Mouse (Mus musculus): Measurements from ENCODE around the gene Coasy. TPM values are rescaled to one million over a fixed set of nuclear protein-coding genes. Genes with fewer than 3 reads are reported as not detected.

The Coasy gene
- polyA plus RNA-seq, 1 experiment from 2014 or later: 45.9 TPM

- WGBS: 79% methylated on average over 2 of the region's 2 CpGs
- peaks cover 8% of the 10 kb centered on the region for H3K36me3 ChIP-seq (ENCODE audit: control insufficient read depth, insufficient read depth, low read length)
- no peak overlapping the region for H3K4me3 ChIP-seq (ENCODE audit: low read length)
- H3K4me1 ChIP-seq (ENCODE audit: control insufficient read depth, insufficient read depth, low read depth, low read length): no peaks in the 10 kb centered on the region
- ATAC-seq: no peak
- H3K27me3 ChIP-seq (replicated peaks; ENCODE audit: control insufficient read depth, insufficient read depth, low read length): no peaks in the 10 kb centered on the region
- no peak overlapping the region for H3K4me2 ChIP-seq (ENCODE audit: low read length)
- no peaks in the 10 kb centered on the region for H3K9me3 ChIP-seq (ENCODE audit: control insufficient read depth, low read length)
- no peak overlapping the region for H3K27ac ChIP-seq (ENCODE audit: low read depth, low read length)
- H3K9ac ChIP-seq (ENCODE audit: low read depth, low read length): no peak overlapping the region
Measured at GRCm38 (mm10) chr11:101131187-101131586, 48.8 kb downstream of the Coasy start.

GRCm38 (mm10) chr11:101131701-101132100, 49.3 kb downstream of the Coasy start:
- ATAC-seq: no peak
- Histone ChIP-seq H3K9ac (ENCODE audit: low read depth, low read length) (no peak overlapping the region), H3K4me1 (ENCODE audit: control insufficient read depth, insufficient read depth, low read depth, low read length) (no peaks in the 10 kb centered on the region), H3K4me2 (ENCODE audit: low read length) (no peak overlapping the region), H3K4me3 (ENCODE audit: low read length) (no peak overlapping the region), H3K27ac (ENCODE audit: low read depth, low read length) (no peak overlapping the region), H3K27me3 (replicated peaks; ENCODE audit: control insufficient read depth, insufficient read depth, low read length) (no peaks in the 10 kb centered on the region), H3K36me3 (ENCODE audit: control insufficient read depth, insufficient read depth, low read length) (peaks cover 2% of the 10 kb centered on the region), H3K9me3 (ENCODE audit: control insufficient read depth, low read length) (no peaks in the 10 kb centered on the region)
- 87% methylated on average over 6 of the region's 6 CpGs for WGBS

GRCm38 (mm10) chr11:101133037-101133436, 50.7 kb downstream of the Coasy start:
- no peak overlapping the region for H3K4me2 ChIP-seq (ENCODE audit: low read length)
- ATAC-seq: no peak
- no peaks in the 10 kb centered on the region for H3K4me1 ChIP-seq (ENCODE audit: control insufficient read depth, insufficient read depth, low read depth, low read length)
- no peak overlapping the region for H3K27ac ChIP-seq (ENCODE audit: low read depth, low read length)
- H3K27me3 ChIP-seq (replicated peaks; ENCODE audit: control insufficient read depth, insufficient read depth, low read length): no peaks in the 10 kb centered on the region
- H3K4me3 ChIP-seq (ENCODE audit: low read length): no peak overlapping the region
- no peaks in the 10 kb centered on the region for H3K36me3 ChIP-seq (ENCODE audit: control insufficient read depth, insufficient read depth, low read length)
- 80% methylated on average over 12 of the region's 12 CpGs for WGBS
- no peaks in the 10 kb centered on the region for H3K9me3 ChIP-seq (ENCODE audit: control insufficient read depth, low read length)
- no peak overlapping the region for H3K9ac ChIP-seq (ENCODE audit: low read depth, low read length)

GRCm38 (mm10) chr11:101134217-101134865, 52.0 kb downstream of the Coasy start:
- Histone ChIP-seq H3K9ac (ENCODE audit: low read depth, low read length) (no peak overlapping the region), H3K4me1 (ENCODE audit: control insufficient read depth, insufficient read depth, low read depth, low read length) (no peaks in the 10 kb centered on the region), H3K9me3 (ENCODE audit: control insufficient read depth, low read length) (no peaks in the 10 kb centered on the region), H3K27me3 (replicated peaks; ENCODE audit: control insufficient read depth, insufficient read depth, low read length) (no peaks in the 10 kb centered on the region), H3K4me3 (ENCODE audit: low read length) (no peak overlapping the region), H3K36me3 (ENCODE audit: control insufficient read depth, insufficient read depth, low read length) (no peaks in the 10 kb centered on the region), H3K27ac (ENCODE audit: low read depth, low read length) (no peak overlapping the region), H3K4me2 (ENCODE audit: low read length) (no peak overlapping the region)
- 82% methylated on average over 13 of the region's 13 CpGs for WGBS
- ATAC-seq: no peak

Other genes with a start within 250 kb of the Coasy start
- 15.0 and 18.9 TPM in 2 replicates for gene Stat5b, start 231.8 kb upstream of the Coasy start, polyA plus RNA-seq (2015; fragmentation: Nextera tagmentation; extraction: Ambion mirVana)
- gene Stat5a, start 223.2 kb upstream of the Coasy start, polyA plus RNA-seq (2015; fragmentation: Nextera tagmentation; extraction: Ambion mirVana): 1.8 and 2.4 TPM in 2 replicates
- 49.2 and 49.5 TPM in 2 replicates for gene Stat3, start 143.0 kb upstream of the Coasy start, polyA plus RNA-seq (2015; fragmentation: Nextera tagmentation; extraction: Ambion mirVana)
- 47.0 and 61.8 TPM in 2 replicates for gene Cavin1, start 111.7 kb upstream of the Coasy start, polyA plus RNA-seq (2015; fragmentation: Nextera tagmentation; extraction: Ambion mirVana)
- gene Atp6v0a1, start 73.1 kb upstream of the Coasy start, polyA plus RNA-seq (2015; fragmentation: Nextera tagmentation; extraction: Ambion mirVana): 175 and 179 TPM in 2 replicates
- gene Naglu, start 12.6 kb upstream of the Coasy start, polyA plus RNA-seq (2015; fragmentation: Nextera tagmentation; extraction: Ambion mirVana): 13.8 and 13.9 TPM in 2 replicates
- 0.26 and 0.50 TPM in 2 replicates for gene Hsd17b1, start 4.2 kb upstream of the Coasy start, polyA plus RNA-seq (2015; fragmentation: Nextera tagmentation; extraction: Ambion mirVana)
- 91.5 and 101 TPM in 2 replicates for gene Mlx, start 4.7 kb downstream of the Coasy start, polyA plus RNA-seq (2015; fragmentation: Nextera tagmentation; extraction: Ambion mirVana)
- gene Psmc3ip, start 12.9 kb downstream of the Coasy start, polyA plus RNA-seq (2015; fragmentation: Nextera tagmentation; extraction: Ambion mirVana): 17.9 and 19.0 TPM in 2 replicates
- gene Retreg3, start 37.3 kb downstream of the Coasy start, polyA plus RNA-seq (2015; fragmentation: Nextera tagmentation; extraction: Ambion mirVana): 22.8 and 24.3 TPM in 2 replicates
- 79.6 and 80.2 TPM in 2 replicates for gene Tubg1, start 37.4 kb downstream of the Coasy start, polyA plus RNA-seq (2015; fragmentation: Nextera tagmentation; extraction: Ambion mirVana)
- gene Tubg2, start 73.3 kb downstream of the Coasy start, polyA plus RNA-seq (2015; fragmentation: Nextera tagmentation; extraction: Ambion mirVana): 56.9 and 60.3 TPM in 2 replicates
- gene Cntnap1, start 88.0 kb downstream of the Coasy start, polyA plus RNA-seq (2015; fragmentation: Nextera tagmentation; extraction: Ambion mirVana): 8.7 and 11.2 TPM in 2 replicates
- 9.3 and 9.5 TPM in 2 replicates for gene Plekhh3, start 88.8 kb downstream of the Coasy start, polyA plus RNA-seq (2015; fragmentation: Nextera tagmentation; extraction: Ambion mirVana)
- 0.32 and 0.60 TPM in 2 replicates for gene Ccr10, start 92.9 kb downstream of the Coasy start, polyA plus RNA-seq (2015; fragmentation: Nextera tagmentation; extraction: Ambion mirVana)
- 30.0 and 32.4 TPM in 2 replicates for gene Ezh1, start 143.9 kb downstream of the Coasy start, polyA plus RNA-seq (2015; fragmentation: Nextera tagmentation; extraction: Ambion mirVana)
- 100 and 108 TPM in 2 replicates for gene Ramp2, start 163.5 kb downstream of the Coasy start, polyA plus RNA-seq (2015; fragmentation: Nextera tagmentation; extraction: Ambion mirVana)
- gene Vps25, start 171.1 kb downstream of the Coasy start, polyA plus RNA-seq (2015; fragmentation: Nextera tagmentation; extraction: Ambion mirVana): 128 and 131 TPM in 2 replicates
- gene Wnk4, start 178.0 kb downstream of the Coasy start, polyA plus RNA-seq (2015; fragmentation: Nextera tagmentation; extraction: Ambion mirVana): 7.2 and 7.3 TPM in 2 replicates
- gene Cntd1, start 196.4 kb downstream of the Coasy start, polyA plus RNA-seq (2015; fragmentation: Nextera tagmentation; extraction: Ambion mirVana): 0.83 and 1.0 TPM in 2 replicates
- gene Coa3, start 196.5 kb downstream of the Coasy start, polyA plus RNA-seq (2015; fragmentation: Nextera tagmentation; extraction: Ambion mirVana): 226 and 232 TPM in 2 replicates
- gene Becn1, start 219.7 kb downstream of the Coasy start, polyA plus RNA-seq (2015; fragmentation: Nextera tagmentation; extraction: Ambion mirVana): 175 and 182 TPM in 2 replicates
- 106 and 117 TPM in 2 replicates for gene Psme3, start 233.6 kb downstream of the Coasy start, polyA plus RNA-seq (2015; fragmentation: Nextera tagmentation; extraction: Ambion mirVana)
- 0.93 and 2.1 TPM in 2 replicates for gene Aoc2, start 242.5 kb downstream of the Coasy start, polyA plus RNA-seq (2015; fragmentation: Nextera tagmentation; extraction: Ambion mirVana)
- 0.15 and 0.29 TPM in 2 replicates for gene Aoc3, start 248.0 kb downstream of the Coasy start, polyA plus RNA-seq (2015; fragmentation: Nextera tagmentation; extraction: Ambion mirVana)